Mouse (Mus musculus): ENCODE data around the gene Ctns.

Ctns gene

DNA sequence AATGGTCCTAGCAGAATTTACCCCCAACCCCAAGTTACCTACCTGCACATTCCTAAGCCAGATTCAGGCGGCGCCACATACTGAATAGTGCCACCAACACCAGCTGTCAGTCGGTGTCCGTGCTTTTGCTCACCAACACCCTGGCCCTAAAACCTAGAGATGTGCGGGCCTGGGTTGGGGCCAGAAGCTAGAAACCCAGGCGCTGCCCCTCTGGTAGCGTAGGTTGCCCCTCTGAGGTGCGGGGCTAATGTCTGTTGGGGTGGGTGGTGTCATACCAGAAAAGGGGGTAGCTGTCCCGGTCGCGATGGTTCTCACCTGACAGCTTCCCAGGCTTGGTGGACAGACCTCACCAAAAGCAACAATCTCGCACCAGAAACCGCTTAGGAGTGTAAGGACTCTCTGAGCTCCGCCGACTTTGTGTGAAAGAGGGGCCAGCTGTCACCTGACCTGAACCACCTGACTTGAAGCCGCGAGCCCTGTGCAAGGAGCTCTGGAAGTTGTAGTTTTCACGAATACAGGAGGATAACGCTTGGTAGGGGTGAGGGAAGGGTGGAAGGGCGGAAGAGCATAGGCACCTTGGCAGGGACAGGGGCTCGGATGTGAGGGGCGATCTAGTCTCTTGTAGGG, at the start of gene Ctns:
TSS of gene Ctns (minus strand) at position 440 of the 627 bp plus-strand sequence.
- DNase-seq (ENCODE audit: low spot score), result peak; percentile 87

DNA sequence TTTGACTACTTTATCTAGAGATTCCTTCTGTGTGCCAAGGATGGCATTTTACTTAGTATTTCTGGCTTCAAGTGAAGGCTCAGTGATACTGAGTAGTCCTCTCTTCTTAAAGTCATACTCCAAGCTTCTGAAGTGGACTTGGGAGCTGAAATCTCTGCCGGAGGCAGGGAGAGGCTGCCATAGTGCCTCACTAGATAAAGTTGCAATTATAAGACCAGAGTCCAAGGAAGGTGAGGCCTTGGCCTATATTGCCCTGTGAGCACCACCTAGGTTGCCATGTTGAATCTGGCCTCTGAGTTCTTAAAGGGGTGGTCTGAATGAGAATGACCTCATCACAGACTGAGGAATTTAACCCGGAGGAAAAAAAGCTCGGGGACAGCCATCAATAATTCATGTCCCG, 43.9 kb upstream of the Ctns start:
- DNase-seq (ENCODE audit: low spot score), result no peak

DNA sequence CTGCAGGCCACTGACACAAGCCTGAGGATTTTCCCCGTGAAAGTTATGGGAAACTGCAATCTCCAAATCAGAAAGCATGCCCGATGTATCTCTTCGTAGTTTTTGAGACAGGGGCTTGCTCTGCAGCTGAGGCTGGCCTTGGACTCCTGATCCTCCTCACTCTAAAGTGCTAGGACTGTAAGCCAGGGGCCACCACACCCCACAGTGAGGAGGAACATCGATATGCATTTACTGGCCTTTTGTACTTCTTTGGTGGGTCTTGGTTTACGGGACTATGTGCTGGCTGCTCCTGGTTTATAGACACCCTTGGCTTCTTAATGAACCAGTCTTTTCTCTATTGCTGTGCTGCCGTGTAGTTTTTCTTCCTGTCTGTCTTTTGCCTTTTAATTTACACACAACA, 43.4 kb upstream of the Ctns start:
- DNase-seq (ENCODE audit: low spot score), result no peak

DNA sequence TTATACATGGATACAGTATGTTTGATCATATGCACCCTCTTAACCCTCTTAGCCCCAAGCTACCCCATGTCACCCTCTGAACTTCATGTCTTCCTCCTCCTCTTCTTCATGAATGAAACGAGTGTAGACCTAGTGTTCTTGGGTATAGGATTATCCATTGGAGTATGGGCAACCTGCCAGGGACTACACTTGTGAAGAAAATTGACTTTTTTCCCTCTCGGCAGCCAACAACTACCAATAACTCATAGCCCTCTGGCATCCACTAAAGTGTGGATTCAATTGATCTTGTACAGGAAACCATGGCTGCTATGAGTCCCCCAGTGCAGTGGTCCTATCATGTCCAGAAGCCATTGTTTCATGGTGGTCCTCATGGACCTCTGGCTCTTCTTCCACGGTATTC, 37.9 kb upstream of the Ctns start:
- no peak for DNase-seq (ENCODE audit: low spot score)

DNA sequence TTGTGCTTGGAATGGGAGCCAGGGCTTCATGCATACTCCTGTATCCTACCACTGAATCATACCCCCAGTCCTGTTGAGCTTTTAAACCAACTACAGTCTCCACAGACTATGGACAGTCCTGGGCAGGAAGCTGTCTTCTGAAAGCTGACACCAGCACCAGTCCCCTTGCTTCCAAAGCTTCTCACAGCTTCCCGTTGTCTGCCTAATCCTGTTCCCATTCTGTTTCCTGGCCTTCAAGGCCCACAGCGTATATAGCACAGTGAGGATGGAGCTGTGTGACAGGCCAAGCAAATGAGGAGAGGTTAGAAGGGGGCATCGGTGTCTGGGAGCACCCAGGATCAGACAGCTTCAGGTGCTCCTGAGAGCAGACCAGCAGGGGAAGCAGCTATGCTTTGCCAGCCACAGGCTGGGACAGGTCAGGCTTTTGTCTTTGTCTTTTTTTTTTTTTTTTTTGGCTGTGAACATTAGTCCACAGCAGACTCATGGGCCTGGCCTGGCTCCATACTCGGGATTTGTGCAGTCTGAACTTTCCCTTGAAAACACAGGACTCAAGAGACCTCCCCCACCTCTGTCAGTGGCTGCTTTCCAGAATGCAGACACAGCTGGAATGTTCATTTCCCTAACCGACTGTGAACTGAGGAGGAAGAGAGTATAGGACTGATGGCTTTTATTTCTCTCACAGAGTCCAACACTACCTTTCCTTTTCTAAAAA, 37.3 kb upstream of the Ctns start:
- DNase-seq (ENCODE audit: low spot score), result peak; percentile 11

DNA sequence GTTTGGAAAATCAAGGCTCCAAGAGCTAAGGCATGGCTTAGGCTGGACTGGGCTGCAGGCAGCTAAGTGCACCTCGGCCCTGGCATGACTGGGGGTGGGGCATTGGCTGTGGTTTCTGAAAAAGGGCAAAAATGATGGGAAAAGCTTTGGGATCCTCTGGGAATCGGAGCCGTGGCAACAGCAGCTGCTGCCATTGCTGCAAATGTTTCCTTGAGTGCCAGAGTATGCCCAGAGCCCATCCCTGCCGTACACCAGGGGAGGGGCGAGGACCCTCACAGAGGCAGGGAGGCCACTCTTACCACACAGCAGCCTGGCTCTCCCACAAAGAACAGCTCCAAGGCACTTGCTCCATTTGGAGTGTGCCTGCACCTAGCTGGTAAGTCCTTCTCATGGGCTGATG, 35.1 kb upstream of the Ctns start, which contains the start of gene Trpv1:
TSS of gene Trpv1 (plus strand) at position 301 of the 400 bp plus-strand sequence.
- no peak for DNase-seq (ENCODE audit: low spot score)

DNA sequence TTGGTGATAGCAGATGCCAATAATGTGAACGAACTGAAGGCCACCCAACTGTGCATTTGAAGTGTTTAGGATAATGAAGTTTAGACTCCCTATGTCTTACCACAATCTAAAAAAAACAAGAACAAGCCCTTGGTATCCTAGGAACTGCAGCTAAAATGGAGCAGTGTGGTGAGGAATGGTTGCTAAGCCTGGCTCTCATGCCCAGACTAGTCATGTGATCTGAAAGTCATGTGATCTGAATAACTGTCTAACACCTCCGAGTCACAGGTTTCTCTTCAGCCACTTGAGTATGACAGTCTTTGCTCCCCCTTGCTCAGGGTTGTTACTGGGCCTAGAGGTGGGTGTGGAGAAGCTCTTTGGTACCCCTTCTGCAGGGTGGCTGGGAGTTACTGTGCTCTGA, 33.7 kb upstream of the Ctns start:
- DNase-seq (ENCODE audit: low spot score), result no peak

DNA sequence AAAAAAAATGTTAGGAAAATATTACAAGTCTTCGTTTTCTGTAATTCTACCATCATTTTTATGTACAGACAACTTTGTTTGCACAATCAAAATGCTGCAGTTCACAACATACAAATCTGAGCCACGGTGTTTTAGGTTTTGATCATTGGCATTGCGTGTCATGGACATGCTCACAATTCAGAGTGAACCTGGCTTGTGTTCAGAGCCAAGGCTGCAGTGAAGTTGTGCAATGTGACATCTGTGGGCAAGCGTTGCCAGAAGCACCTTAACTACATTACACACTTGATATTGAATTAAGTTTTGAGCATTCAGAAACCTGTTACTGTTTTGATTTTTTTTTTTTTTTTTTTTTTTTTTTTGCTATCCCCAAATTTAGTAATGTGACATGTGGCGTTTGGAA, 31.2 kb upstream of the Ctns start:
- DNase-seq (ENCODE audit: low spot score), result no peak

DNA sequence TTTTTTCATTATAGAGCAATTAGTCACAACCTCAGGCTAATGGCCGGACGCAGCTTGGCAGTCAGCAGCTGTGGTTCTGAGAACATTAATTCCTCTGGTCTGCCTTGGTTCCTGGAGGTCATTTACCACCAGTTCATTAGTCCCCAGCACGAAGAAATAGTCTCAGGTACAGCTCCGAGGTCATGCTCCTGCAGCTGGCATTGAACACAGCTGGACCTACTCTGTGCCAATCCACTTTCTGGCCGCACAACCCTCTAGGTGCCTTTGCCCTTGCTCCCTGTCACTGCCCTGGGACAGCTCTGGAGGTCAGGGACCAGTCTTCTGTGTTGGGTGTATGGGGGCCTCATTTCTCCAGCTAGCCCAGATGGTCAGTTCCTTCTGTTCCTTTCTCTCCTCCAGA, 30.0 kb upstream of the Ctns start:
- DNase-seq (ENCODE audit: low spot score), result no peak

DNA sequence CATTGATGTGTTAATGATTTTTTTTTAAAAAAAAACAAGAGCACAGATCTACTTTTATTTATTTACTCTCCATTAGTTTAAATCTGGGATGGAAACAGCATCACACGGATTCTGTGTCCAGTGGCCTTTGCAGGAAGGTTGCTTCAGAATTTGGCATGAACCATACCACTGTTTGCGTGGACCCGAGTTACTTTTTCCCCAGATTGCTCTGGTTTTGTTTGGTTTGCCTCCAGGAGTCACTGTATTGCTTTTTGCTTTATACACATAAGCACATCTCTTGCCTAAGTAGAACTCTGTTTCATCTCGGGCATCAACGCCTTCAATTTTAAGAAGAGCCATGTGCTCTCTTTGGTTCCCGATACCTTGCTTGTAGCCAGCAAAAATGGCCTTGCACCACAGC, 27.0 kb upstream of the Ctns start:
- no peak for DNase-seq (ENCODE audit: low spot score)

DNA sequence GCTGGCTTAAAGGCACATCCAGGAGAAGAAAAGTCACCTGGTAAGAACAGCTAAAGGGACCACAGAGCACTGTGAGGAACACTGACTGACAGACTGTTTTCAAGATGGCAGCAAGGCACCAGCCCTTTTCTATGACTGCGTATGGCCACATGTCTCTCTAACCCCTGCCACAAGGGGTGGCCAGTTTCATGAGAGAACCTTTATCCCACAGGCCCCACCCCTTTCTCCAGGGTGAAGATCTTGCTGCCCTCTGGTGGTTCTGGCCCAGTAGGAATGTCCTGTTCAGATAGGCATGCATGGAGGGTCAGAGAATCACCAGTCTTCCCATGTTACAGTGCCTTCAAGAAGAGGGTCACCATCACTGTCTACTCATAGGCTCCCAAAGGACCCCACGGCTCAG, 25.1 kb upstream of the Ctns start:
- DNase-seq (ENCODE audit: low spot score), result no peak

DNA sequence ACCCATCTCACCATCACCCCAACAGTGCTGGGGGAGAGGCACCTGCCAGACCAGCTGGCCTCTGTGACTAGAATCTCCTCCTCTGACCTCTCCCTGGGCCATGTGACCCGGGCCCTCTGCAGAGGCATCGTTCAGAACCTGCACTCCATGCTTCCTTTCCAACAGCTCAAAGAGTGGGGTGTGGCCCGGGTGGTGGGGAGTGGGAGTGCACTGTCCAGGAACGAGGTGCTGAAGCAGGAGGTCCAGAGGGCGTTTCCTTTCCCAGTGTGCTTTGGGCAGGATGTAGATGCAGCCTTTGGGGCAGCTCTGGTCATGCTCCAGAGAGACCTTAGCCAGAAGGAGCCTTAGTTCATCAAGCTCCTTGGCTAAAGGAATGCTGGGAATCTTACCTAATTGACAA, 24.0 kb upstream of the Ctns start:
- DNase-seq (ENCODE audit: low spot score), result no peak

DNA sequence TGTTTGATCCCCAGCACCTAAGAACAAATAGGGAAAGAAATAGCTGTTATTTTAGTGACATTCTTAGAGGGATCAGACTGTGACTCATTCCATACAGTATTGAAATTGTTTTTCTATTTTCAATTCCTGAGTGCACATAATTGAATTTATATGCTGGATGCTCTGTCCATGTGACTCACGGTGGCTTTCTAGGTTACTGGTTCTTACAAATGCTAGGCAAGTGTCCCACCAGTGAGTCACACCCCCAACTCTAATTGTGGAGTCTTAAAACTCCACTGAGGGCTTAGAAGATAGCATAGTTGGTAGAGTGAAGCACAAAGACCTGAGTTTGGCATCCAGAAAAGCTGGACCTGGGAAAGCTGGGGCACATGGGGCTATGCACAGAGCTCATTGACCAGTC, 21.8 kb upstream of the Ctns start:
- no peak for DNase-seq (ENCODE audit: low spot score)

DNA sequence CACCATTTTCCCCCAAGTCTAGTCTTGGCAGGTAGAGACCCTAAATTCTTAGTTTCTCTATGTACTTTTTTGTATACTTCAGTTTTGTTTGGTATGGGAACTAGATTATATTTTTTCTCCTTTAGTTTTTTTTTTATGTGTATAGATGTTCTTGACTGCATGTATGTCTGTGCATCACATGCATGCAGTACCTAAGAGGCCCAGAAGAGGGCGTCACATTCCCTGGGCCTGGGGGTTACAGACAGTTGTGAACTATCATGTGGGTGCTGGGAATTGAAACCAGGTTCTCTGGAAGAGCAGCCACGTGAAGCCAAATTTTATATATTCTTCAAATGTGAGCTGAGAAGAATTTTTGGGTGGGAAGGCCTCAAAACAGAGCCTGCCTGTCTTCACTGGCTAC, 20.8 kb upstream of the Ctns start:
- DNase-seq (ENCODE audit: low spot score), result no peak

DNA sequence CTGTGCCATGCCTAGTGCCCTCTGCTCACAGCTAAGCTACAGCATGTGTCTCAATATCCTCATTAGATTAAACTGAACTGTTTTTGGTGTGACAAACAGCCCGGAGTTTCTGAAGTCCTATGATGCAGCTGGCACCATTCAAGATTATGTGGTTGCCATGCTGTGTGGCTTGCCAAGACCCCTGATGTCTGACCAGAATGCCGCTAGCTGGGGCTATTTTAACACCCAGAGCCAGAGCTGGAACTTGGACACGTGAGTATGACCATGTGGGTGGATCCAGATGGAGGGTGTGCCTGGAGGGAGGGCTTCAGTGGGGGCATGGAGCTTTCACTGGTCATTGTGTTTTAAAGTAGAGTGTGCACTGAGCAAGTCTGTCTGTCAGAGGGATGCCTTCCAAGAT, 15.1 kb upstream of the Ctns start:
- DNase-seq (ENCODE audit: low spot score), result no peak

DNA sequence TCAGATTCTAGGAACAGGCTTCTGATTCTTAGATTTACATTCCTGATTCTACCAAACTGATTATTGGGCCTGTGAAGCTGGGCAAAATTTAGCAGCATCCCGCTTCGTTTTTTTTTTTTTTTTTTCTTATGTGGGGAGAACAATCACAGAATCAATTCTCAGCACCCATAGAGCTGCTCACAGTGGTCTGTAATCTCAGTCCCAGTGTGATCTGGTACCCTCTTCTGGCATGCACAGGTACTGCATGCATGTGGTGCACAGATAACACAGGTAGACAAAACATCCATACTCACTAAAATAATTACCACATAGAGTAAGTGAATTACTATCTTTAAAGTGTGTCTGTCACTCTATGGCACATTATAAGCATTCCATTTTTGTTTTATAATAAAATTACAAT, 8.8 kb upstream of the Ctns start:
- no peak for DNase-seq (ENCODE audit: low spot score)

DNA sequence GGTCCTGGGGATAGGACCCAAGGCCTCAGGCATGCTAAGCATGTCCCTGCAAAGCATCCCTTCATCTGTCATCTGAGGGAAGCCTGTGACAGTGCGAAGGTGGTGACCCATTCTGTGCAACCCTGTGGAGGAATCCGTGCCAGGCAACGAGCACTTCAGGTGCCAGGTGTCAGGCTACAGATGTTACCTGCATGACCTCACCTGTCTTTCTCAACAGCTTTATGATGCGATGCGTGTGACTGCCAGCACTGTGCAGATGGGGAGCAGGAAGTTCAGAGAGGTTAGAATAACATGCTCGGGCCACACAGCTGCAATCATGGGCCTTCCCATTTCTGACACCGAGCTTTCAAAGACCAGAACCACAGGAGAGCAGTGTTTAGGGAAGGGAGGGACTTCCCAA, 6.4 kb upstream of the Ctns start:
- DNase-seq (ENCODE audit: low spot score), result no peak

DNA sequence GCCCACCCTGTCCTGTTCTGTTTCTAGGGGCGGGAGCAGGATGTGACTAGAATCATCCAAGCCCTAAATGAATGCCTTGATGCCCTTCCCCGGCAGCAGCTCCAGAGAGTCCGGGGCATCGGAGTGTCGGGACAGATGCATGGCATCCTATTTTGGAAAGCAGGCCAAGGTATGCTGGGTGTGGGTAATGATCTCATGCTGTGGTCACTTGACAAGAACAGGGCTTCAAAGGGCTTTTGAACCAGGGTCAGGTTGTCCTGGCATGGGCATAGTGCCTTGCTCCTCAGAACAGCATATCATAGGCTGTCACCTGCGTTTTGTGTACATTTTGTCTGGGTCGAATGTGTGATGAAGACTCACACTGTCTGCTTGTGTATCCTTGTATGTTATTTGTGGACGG, 5.1 kb upstream of the Ctns start:
- DNase-seq (ENCODE audit: low spot score), result no peak

DNA sequence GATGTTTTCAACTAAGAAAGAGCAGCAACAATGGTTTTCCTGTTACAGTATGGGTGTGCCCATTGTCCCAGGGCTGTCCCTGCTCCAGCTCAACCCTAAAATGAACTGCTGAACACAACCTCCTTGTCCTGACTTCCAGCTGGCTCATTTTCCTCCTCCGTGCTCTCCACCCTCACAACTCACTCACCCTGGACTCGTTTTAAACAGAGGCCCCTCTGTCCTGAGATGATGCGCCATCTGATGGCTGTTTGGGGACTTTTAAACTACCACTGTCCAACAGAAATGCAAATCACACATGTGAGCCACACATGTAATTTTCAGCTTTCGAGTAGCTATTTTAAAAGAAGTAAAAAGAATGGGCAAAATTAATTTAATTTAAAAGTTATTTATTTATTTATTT, 2.8 kb upstream of the Ctns start:
- peak; percentile 13 for DNase-seq (ENCODE audit: low spot score)

DNA sequence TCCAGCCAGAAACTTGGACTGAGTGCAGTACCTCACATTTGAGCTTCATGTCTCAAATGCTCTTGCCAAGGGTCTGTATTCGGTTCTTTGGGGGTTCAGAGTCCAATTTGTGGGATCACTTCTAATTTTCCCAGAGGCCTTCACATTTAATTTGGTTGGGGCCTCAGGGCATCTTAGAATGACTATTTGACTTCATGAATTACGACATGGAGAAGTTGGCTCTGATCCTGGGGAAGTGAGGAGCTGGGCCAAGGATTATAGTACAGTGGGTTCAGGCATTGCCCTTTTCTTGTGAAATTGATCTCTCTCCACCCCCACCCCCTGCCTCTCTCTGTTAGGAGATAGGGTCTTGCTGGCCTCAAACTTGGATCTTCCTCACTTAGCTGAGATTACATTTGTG, 2.2 kb upstream of the Ctns start:
- no peak for DNase-seq (ENCODE audit: low spot score)

DNA sequence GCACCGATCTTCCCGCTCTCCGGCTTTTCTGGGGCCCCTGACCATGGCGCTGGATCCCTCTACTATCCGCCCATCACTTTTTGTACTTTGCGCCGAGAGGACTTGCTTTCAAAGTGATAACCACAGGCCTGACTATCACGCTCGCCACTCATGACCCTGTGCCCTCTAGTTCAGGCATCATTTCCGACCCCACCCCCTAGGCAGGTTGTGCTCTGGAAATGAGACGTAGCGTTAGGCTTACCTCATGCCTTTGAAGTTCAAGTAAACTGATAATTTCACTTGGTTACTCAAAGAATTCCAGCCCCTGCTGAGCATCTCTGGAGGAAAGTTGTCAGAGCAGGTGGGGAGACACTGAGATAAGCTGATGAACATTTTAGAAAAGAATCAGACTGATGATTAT, 1.0 kb upstream of the Ctns start:
- DNase-seq (ENCODE audit: low spot score), result no peak

DNA sequence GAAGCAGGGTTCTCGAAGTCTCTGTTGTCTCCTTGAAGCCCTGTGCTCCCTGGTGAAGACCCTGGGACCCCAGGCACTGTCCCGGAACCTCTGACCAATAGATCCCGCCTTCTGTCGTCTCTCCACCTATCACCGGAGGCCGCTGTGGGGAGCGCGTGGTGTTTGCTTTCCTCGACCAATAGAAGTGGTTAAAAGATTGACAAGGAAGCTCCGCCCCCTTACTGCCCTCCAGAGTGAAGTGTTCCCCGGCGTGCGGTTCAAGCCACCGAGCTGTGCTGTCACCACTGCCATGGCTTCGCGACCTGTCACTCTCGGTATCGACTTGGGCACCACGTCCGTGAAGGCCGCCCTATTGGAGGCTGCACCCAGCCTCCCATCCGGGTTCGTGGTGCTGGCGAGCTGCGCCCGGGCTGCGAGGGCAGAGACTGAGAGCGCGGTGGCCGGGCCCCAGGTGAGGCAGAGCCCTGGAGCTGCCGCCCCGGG, 429 bp upstream of the Ctns start, which contains the start of gene Shpk:
TSS of gene Shpk (plus strand) at position 231 of the 483 bp plus-strand sequence.
- peak; percentile 97 for DNase-seq (ENCODE audit: low spot score)

DNA sequence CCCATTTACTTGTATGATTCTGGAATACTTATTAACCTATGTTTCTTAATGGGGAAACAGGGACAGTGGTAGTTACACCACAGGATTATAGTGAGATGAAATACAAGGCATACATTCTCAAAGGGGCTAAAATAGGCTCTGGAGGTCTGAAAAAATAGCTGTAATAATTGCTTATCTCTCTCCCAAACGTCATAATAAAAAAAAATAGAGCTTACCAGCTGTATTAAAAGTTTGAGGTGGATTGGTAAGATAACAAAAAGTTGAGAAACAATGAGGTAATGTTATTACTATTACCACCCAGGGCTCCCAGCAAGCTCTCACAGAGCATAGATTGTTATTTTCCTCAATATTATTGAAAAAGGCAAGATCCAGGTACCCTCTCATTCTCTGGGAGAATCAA, 652 bp downstream of the Ctns start:
- no peak for DNase-seq (ENCODE audit: low spot score)

DNA sequence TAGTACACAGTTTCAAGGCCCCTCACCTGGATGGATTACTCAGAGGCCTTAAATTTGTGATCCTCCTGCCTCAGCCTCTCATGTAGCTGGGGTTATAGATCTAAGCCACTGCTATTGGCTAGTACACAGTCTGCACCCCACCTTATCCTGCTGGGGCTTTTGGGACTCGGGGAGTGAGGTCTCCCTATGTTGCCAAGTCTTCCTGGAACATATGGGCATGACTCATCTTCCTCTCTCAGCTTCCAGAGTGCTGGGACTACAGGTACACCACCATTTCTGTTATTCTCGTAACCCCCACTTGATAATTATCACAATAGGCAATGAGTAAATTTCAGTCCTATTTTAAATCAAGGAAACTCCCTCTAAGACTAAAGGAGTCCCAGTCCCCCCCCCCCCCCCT, 4.4 kb downstream of the Ctns start:
- DNase-seq (ENCODE audit: low spot score), result no peak
